Mouse (Mus musculus): ENCODE results near the gene Reep6. TPM values are rescaled to one million over a fixed set of nuclear protein-coding genes. Genes with fewer than 3 reads are reported as not detected.
A peak's percentile ranks its signal among the peaks of the same experiment; 100 is the strongest.

Gene Reep6
- polyA plus RNA-seq, 1 experiment from 2014 or later = 2.0 TPM

DNA sequence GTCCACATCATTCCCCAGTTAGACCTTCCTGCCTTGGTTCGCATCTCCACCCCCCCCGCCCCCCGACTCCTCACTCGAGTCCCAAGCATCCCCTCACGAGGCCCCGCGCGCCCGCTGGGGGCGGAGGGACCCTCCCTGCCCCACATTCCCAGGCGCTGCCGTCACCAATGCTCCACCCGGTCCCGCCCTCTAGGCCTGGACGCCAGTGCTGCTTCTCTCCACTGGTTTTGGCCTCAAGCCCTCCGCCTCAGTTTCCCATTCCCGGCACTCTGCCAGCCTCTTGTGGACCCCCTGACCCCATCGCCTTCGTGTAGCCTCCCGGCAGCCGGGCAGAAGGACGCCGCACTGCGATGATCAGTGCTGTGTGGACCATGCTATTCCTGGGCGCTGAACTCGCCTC lies 19.2 kb downstream of the Reep6 start:
- Histone ChIP-seq H3K27me3 (peaks cover 99% of the 10 kb centered on the region), H3K4me1 (peaks cover 11% of the 10 kb centered on the region), H3K4me2 (0 out of 2 replicates have a peak overlapping the region, but pooled peaks have one; percentile 12), H3K9ac (no peak overlapping the region), H3K36me3 (ENCODE audit: poor library complexity, severe bottlenecking) (no peaks in the 10 kb centered on the region), H3K27ac (no peak overlapping the region), H3K4me3 (no peak overlapping the region), H3K9me3 (replicated peaks) (no peaks in the 10 kb centered on the region)
- ATAC-seq = no peak
- 13% methylated on average over 24 of the region's 26 CpGs for WGBS

DNA sequence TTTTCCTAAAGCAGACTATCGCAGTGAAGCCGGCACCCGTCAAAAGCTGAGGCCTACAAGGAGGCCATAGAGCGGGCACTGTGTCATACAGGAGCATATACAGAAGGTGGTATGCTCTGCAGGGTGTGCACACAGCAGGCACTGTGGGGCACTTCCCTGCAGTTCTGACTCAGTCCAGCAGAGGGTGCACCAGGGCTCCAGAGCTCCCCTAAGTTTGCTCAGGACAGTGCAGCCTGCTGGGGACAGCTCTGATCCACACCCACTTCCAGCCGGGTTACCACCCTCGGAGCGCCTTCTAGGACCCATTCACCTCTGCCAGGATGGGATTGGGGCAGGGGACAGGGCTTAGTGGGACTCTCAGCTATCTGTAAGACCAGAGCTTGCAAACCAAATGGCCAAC lies 20.5 kb downstream of the Reep6 start:
- H3K4me3 ChIP-seq = no peak overlapping the region
- no peaks in the 10 kb centered on the region for H3K36me3 ChIP-seq (ENCODE audit: poor library complexity, severe bottlenecking)
- ATAC-seq = peak; percentile 80
- H3K9ac ChIP-seq = no peak overlapping the region
- H3K27me3 ChIP-seq = peaks cover 99% of the 10 kb centered on the region
- H3K4me2 ChIP-seq = no peak overlapping the region
- H3K27ac ChIP-seq = no peak overlapping the region
- WGBS = 5% methylated on average over 7 of the region's 7 CpGs
- peaks cover 11% of the 10 kb centered on the region for H3K4me1 ChIP-seq
- H3K9me3 ChIP-seq (replicated peaks) = no peaks in the 10 kb centered on the region

DNA sequence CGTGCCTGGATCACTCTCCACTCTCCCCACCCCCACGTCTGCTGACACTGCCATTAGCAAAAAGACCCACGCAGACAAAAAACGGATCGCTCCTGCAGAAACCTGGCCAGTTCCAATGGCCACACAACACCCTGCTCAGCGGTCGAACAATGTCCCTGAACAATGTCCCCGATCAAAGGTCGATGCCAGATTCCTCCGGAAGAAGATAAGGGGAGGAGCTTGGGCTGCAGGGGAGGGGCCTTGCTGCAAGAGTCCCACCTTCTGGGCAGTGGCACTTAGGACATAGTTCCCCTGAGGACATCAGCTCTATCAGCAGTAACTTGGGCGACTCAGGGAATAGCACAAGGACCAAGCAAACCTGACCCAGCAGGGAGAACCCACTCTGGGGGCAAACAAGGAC lies 22.1 kb downstream of the Reep6 start:
- H3K27me3 ChIP-seq = peaks cover 99% of the 10 kb centered on the region
- no peak overlapping the region for H3K9ac ChIP-seq
- no peaks in the 10 kb centered on the region for H3K36me3 ChIP-seq (ENCODE audit: poor library complexity, severe bottlenecking)
- peaks cover 27% of the 10 kb centered on the region for H3K4me1 ChIP-seq
- H3K9me3 ChIP-seq (replicated peaks) = no peaks in the 10 kb centered on the region
- no peak for ATAC-seq
- 20% methylated on average over 11 of the region's 11 CpGs for WGBS
- no peak overlapping the region for H3K4me3 ChIP-seq
- no peak overlapping the region for H3K27ac ChIP-seq
- H3K4me2 ChIP-seq = no peak overlapping the region

DNA sequence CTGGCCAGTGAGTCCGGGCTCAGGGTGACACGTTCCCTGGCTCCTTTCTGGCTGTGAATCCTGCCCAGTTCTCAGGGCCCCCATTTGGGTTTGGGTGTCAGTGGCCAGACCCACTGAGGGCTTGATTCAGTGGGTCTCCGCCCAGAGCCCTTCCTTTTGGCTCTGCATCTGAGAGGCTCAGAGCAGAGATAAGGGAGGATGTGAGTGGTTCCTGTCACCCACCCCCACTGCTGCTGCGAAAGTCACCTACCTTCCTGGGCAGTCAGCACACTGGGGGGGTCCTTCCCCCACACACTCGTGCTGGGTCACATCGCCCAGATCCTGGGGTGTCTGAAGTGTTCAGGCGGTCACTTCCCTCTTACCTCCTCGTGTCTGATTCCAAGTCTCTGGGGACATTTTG lies 23.0 kb downstream of the Reep6 start:
- Histone ChIP-seq H3K36me3 (ENCODE audit: poor library complexity, severe bottlenecking) (no peaks in the 10 kb centered on the region), H3K9me3 (replicated peaks) (no peaks in the 10 kb centered on the region), H3K4me3 (no peak overlapping the region), H3K27me3 (peaks cover 99% of the 10 kb centered on the region), H3K4me1 (peaks cover 34% of the 10 kb centered on the region), H3K27ac (no peak overlapping the region), H3K4me2 (no peak overlapping the region), H3K9ac (no peak overlapping the region)
- 71% methylated on average over 8 of the region's 8 CpGs for WGBS
- no peak for ATAC-seq

DNA sequence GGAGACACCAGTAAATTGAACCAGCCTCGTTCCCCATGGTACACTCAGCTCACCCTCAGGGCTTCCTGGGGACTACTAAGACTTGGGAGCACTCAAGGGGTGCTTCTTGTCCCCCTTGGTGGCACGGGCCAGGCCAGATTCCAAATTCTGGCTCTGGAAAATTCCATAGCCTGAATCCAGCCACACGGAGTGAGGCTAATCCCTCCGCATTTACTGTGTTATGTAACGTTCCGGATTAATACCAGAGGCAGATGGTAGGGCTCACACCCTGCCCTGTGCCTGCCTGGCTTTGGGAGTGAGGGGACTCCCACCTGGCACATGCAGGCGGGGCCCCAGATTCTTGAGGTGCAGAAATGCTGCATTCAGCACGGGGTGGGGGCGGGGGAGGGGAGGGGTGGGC lies 25.7 kb downstream of the Reep6 start:
- 0 out of 2 replicates have a peak overlapping the region, but pooled peaks have one; percentile 32 for H3K4me3 ChIP-seq
- peaks cover 98% of the 10 kb centered on the region for H3K27me3 ChIP-seq
- no peak overlapping the region for H3K4me2 ChIP-seq
- no peak overlapping the region for H3K27ac ChIP-seq
- H3K36me3 ChIP-seq (ENCODE audit: poor library complexity, severe bottlenecking) = no peaks in the 10 kb centered on the region
- no peak for ATAC-seq
- no peaks in the 10 kb centered on the region for H3K9me3 ChIP-seq (replicated peaks)
- WGBS = 4% methylated on average over 8 of the region's 9 CpGs
- peaks cover 27% of the 10 kb centered on the region for H3K4me1 ChIP-seq
- no peak overlapping the region for H3K9ac ChIP-seq

DNA sequence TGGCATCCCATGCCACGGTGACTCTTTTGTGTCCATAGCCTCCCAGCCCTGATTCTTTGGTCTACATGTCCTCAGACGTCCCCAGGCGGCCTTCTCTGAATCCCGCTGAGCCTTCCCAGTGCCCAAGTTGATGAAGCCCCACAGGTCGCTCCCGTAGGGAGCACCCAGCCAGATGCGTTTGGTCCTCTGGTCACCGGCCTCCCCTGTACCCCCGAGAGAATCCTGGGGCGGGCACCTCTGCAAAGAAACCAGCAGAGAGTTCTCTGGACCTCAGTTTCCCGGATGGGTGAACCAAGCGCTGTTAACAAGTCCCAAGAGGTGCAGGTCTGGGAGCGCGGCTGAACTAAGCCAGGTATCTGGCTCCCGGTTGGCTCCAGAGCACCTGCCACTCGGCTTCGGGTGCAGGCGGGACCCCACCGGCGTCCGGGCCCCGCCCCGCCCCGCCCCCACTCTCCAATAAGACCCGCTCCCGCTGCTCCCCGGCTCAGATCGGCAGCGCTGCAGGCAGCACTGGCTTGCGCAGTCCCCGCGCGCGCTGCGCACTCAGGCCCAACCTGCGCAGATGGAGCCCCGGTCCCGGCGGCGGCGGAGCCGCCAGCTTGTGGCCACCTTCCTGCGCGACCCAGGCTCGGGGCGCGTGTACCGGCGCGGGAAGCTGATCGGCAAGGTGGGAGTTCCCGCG lies 26.4 kb downstream of the Reep6 start, which contains the start of gene Plk5:
TSS of gene Plk5 (plus strand) at position 459 of the 682 bp plus-strand sequence.
- H3K9ac ChIP-seq = peak within 1 kb of the TSS; percentile 21; the same call in 1 of the 2 replicates

DNA sequence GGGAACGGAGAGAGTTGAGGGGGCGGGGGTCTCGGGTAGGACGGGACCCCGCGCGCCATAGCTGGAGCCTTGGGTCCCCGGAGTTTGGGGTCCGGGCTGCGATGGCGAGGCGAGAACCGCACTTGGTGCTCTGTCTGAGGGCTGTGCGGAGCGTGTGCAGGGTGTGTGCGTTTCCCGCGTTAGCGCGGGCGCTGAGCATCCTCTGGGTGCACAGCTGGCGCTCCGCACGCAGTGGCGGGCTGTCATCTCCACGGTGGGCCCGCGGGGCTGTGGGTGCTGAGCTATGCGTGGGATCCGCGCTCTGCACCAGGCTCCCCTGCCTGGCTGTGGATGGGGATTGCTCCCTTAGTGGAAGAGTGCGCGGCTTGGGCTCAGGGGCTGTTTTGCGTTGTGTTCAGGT lies 27.0 kb downstream of the Reep6 start:
- Histone ChIP-seq H3K9me3 (replicated peaks) (no peaks in the 10 kb centered on the region), H3K9ac (0 out of 2 replicates have a peak overlapping the region, but pooled peaks have one; percentile 21), H3K36me3 (ENCODE audit: poor library complexity, severe bottlenecking) (no peaks in the 10 kb centered on the region), H3K4me2 (peak overlapping the region; percentile 60), H3K4me1 (peaks cover 27% of the 10 kb centered on the region), H3K27me3 (peaks cover 91% of the 10 kb centered on the region), H3K4me3 (peak overlapping the region; percentile 32), H3K27ac (no peak overlapping the region)
- ATAC-seq = 0 out of 2 replicates have a peak, but pooled peaks have one; percentile 37
- 2% methylated on average over 34 of the region's 34 CpGs for WGBS

More for the DNA sequence above, 26.4 kb downstream of the Reep6 start, which contains the start of gene Plk5:
- Histone ChIP-seq H3K27ac (no peak within 1 kb of the TSS), H3K9me3 (replicated peaks) (no peaks in the 10 kb centered on the region), H3K27me3 (peaks cover 97% of the 10 kb centered on the region), H3K4me1 (peaks cover 27% of the 10 kb centered on the region), H3K4me2 (peak within 1 kb of the TSS; percentile 60), H3K36me3 (ENCODE audit: poor library complexity, severe bottlenecking) (no peaks in the 10 kb centered on the region), H3K4me3 (peak within 1 kb of the TSS; percentile 32)
- WGBS = 1% methylated on average over 45 of the region's 53 CpGs
- ATAC-seq = 0 out of 2 replicates have a peak, but pooled peaks have one; percentile 61

DNA sequence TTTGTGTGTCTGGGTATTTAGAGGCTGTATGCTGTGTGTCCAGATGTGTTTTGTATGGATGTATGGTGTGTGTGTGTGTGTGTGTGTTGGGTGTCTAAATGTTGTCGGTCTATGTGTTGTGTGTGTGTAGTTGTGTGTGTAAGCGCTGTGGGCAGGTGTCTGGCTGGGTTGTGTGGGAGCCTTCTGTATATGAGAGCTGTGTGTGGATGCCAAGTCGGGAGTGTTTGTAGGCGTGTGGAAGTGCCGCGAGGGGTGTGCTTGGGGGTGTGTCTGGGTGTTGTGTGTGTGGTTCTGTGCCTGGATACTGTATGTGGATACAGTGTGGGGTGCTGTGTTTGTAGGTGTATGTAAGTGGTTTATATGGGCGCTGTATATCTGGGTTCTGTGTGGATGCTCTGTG lies 27.6 kb downstream of the Reep6 start:
- no peak for ATAC-seq
- no peaks in the 10 kb centered on the region for H3K36me3 ChIP-seq (ENCODE audit: poor library complexity, severe bottlenecking)
- H3K9me3 ChIP-seq (replicated peaks) = no peaks in the 10 kb centered on the region
- WGBS = 36% methylated on average over 7 of the region's 7 CpGs
- H3K4me2 ChIP-seq = peak overlapping the region; percentile 51; the same call in 1 of the 2 replicates
- H3K4me3 ChIP-seq = no peak overlapping the region
- no peak overlapping the region for H3K27ac ChIP-seq
- H3K4me1 ChIP-seq = peaks cover 27% of the 10 kb centered on the region
- peaks cover 85% of the 10 kb centered on the region for H3K27me3 ChIP-seq
- H3K9ac ChIP-seq = no peak overlapping the region

DNA sequence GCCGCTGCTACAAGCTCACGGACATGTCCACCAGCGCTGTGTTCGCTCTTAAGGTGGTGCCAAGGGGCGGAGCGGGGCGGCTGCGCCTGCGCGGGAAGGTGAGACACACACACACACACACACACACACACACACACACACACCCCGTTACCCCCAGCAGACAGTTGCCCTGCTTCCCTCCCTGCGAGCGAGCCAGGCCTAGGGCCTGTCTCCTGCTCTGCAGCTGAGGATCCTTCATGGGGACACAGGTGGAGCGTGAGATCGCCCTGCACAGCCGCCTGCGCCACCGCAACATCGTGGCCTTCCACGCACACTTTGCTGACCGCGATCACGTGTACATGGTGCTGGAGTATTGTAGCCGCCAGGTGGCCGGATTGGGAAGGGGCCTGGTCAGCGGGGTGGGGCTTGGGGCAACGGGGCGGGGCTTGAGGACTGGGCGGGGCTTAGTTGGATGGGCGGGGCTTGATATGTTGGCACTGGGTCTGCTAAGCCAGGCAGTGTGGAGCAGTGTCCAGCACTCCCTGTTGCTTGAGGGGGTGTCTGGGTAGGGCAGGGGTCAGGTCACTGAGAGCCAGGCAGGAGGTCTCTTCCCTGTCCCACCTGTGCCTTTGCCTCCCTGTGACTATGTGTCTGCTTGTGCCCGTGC lies 28.4 kb downstream of the Reep6 start:
- Histone ChIP-seq H3K36me3 (ENCODE audit: poor library complexity, severe bottlenecking) (no peaks in the 10 kb centered on the region), H3K4me2 (peak overlapping the region; percentile 51), H3K27ac (no peak overlapping the region), H3K9me3 (replicated peaks) (no peaks in the 10 kb centered on the region), H3K27me3 (peaks cover 82% of the 10 kb centered on the region), H3K4me3 (peak overlapping the region; percentile 25), H3K4me1 (peaks cover 27% of the 10 kb centered on the region), H3K9ac (peak overlapping the region; percentile 30; the same call in 1 of the 2 replicates)
- 0 out of 2 replicates have a peak, but pooled peaks have one; percentile 19 for ATAC-seq
- WGBS = 6% methylated on average over 28 of the region's 31 CpGs

DNA sequence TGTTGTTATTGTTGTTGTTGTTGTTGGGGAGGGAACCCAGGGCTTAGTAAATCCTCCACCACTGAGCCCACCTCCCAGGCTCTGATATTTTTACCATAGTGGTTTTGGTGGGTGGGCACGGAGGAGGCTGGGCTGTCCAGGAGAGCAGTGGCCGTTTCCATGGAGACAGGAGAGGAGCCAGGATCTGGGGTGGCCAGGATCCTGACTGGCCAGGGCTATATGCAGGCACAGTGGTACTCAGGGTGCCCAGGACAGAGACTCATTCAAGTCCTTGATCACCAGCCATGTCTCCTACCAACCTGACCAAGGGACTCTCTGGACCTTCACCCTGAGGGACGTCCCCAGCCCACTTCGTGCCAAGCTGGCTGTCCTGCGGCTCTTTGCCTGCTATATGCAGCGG lies 34.0 kb downstream of the Reep6 start:
- Histone ChIP-seq H3K27me3 (peaks cover 50% of the 10 kb centered on the region), H3K9me3 (replicated peaks) (no peaks in the 10 kb centered on the region), H3K4me3 (no peak overlapping the region), H3K9ac (no peak overlapping the region), H3K36me3 (ENCODE audit: poor library complexity, severe bottlenecking) (no peaks in the 10 kb centered on the region), H3K4me1 (peaks cover 5% of the 10 kb centered on the region; the same call in 1 of the 2 replicates), H3K4me2 (no peak overlapping the region), H3K27ac (no peak overlapping the region)
- WGBS = 33% methylated on average over 6 of the region's 6 CpGs
- ATAC-seq = no peak

DNA sequence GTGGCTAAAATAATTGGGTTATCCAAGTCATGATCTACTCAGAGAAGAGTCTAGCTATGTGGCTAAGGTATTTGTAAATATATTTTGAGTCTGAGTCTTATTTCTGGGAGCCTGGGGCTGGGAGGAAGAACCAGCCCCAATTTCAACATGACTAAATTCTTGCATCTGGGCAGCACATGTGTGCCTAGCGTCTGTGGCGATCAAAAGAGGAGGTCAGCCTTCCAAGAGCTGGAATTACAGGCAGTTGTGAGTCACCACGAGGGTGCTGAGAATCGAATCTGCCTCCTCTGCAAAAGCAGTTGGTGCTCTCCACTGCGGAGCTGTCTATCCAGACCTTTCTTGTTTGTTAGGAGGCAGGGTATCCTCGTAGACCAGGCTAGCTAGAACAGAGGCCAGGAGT lies 36.0 kb downstream of the Reep6 start:
- H3K4me3 ChIP-seq = no peak overlapping the region
- no peak for ATAC-seq
- no peak overlapping the region for H3K9ac ChIP-seq
- H3K4me2 ChIP-seq = no peak overlapping the region
- WGBS = 72% methylated on average over 6 of the region's 6 CpGs
- H3K27ac ChIP-seq = no peak overlapping the region
- peaks cover 5% of the 10 kb centered on the region; the same call in 1 of the 2 replicates for H3K4me1 ChIP-seq
- no peaks in the 10 kb centered on the region for H3K9me3 ChIP-seq (replicated peaks)
- H3K27me3 ChIP-seq = peaks cover 31% of the 10 kb centered on the region
- no peaks in the 10 kb centered on the region for H3K36me3 ChIP-seq (ENCODE audit: poor library complexity, severe bottlenecking)

DNA sequence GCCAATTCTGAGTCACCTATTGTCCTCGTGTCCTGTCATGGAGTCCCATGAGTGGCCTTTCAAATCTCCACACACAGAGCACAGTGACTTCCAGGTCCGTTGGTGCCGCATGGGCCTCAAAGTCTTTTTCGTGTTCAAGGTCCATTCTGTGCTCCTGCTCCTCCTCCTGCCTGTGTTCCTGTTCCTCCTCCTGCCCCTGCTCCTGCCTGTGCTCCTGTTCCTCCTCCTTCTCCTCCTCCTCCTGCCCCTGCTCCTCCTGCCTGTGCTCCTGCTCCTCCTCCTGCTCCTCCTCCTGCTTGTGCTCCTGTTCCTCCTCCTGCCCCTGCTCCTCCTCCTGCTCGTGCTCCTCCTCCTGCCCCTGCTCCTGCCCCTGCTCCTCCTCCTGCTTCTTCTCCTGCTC lies 38.2 kb downstream of the Reep6 start:
- Histone ChIP-seq H3K27me3 (peaks cover 26% of the 10 kb centered on the region), H3K9ac (no peak overlapping the region), H3K4me3 (no peak overlapping the region), H3K4me2 (no peak overlapping the region), H3K36me3 (ENCODE audit: poor library complexity, severe bottlenecking) (no peaks in the 10 kb centered on the region), H3K4me1 (peaks cover 19% of the 10 kb centered on the region), H3K9me3 (replicated peaks) (no peaks in the 10 kb centered on the region), H3K27ac (no peak overlapping the region)
- 61% methylated on average over 5 of the region's 5 CpGs for WGBS
- ATAC-seq = no peak
